Comparison of ENCODE assay signal across 9 mouse cellular contexts in the genomic region with DNA sequence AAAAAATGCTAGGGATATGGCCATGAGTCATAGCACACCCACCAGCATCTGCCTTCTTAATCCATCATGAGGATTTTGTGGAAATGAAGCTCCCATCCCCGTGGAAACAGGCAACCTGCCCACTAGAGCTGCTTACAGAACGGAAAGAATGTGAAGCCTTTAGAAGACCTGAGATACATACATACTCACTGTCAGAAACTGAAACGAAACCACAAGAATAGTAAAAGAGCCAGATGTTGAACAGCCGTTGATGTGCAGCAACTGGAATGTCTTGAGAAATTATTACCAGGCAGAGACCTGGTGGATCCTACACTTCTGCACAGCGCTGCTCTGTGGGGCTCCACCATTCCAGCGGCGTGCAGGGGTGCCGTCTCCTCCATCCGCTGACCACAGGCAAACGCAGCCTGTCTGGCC.
A peak's percentile ranks its signal among the peaks of the same experiment; 100 is the strongest.
DNase-seq lines count a peak whose midpoint lies in the region; ATAC-seq and TF ChIP-seq lines count a peak whose summit lies in the region.
"Had no signal": no experiment of that assay in that cellular context is flagged by ENCODE, and none has a peak within 500 bp of the region (broad histone marks: within the 10 kb centered on the region; RNA-seq: fewer than 3 reads in every experiment).

No protein-coding gene starts in this region.

- no peak overlapping the region for H3K4me3 ChIP-seq in lung, embryonic 14.5 days (ENCODE audit: low read depth, low read length)
- no peak overlapping the region for H3K4me3 ChIP-seq in left cerebral cortex, adult 2 months
- H3K4me3 ChIP-seq in stomach, embryonic 14.5 days (ENCODE audit: low read depth, low read length): no peak overlapping the region

- H3K27ac ChIP-seq in lung, embryonic 14.5 days (ENCODE audit: low read depth): no peak overlapping the region
- H3K27ac ChIP-seq in left cerebral cortex, adult 2 months: peak overlapping the region; percentile 36; the same call in 1 of the 2 replicates
- no peak overlapping the region for H3K27ac ChIP-seq in stomach, embryonic 14.5 days (ENCODE audit: low read length)

- H3K9ac ChIP-seq in lung, embryonic 14.5 days: no peak overlapping the region
- H3K9ac ChIP-seq in stomach, embryonic 14.5 days (replicated peaks; ENCODE audit: low read depth, low read length): no peak overlapping the region

- no peak for TF ChIP-seq CTCF in lung, embryonic 14.5 days (IDR thresholded peaks at IDR 0.05; ENCODE audit: low read depth)
- TF ChIP-seq CTCF in left cerebral cortex, adult 2 months (IDR thresholded peaks at IDR 0.05): no peak

- H3K36me3 ChIP-seq in lung, embryonic 14.5 days (ENCODE audit: insufficient read depth): no peaks in the 10 kb centered on the region
- H3K36me3 ChIP-seq in stomach, embryonic 14.5 days (ENCODE audit: control insufficient read depth, insufficient read depth, low read length): no peaks in the 10 kb centered on the region

- intact Hi-C loops in left cerebral cortex, adult 2 months (cut with DNase I): no loop called here

- H3K27me3 ChIP-seq in lung, embryonic 14.5 days (ENCODE audit: insufficient read depth, low read length): no peaks in the 10 kb centered on the region
- no peaks in the 10 kb centered on the region for H3K27me3 ChIP-seq in stomach, embryonic 14.5 days (ENCODE audit: control insufficient read depth, insufficient read depth, low read length)

- H3K4me1 ChIP-seq in lung, embryonic 14.5 days (ENCODE audit: insufficient read depth): no peaks in the 10 kb centered on the region
- H3K4me1 ChIP-seq in stomach, embryonic 14.5 days (ENCODE audit: control insufficient read depth, insufficient read depth, low read length): no peaks in the 10 kb centered on the region; the same call in 1 of the 2 replicates

- H3K9me3 ChIP-seq in lung, embryonic 14.5 days (ENCODE audit: low read depth, low read length): no peaks in the 10 kb centered on the region
- no peaks in the 10 kb centered on the region for H3K9me3 ChIP-seq in stomach, embryonic 14.5 days (ENCODE audit: control insufficient read depth, low read depth, low read length)

- no peak overlapping the region for H3K4me2 ChIP-seq in lung, embryonic 14.5 days
- H3K4me2 ChIP-seq in stomach, embryonic 14.5 days (replicated peaks; ENCODE audit: low read depth, low read length): no peak overlapping the region

- DNase-seq in lung, embryonic 14.5 days: no peak
- no peak for DNase-seq in lung, postnatal 36 days
- DNase-seq in frontal cortex, postnatal 10 days (ENCODE audit: low spot score in 2 of 2): peak; percentile 43 to 61
- DNase-seq in left cerebral cortex, adult 2 months (ENCODE audit: extremely low spot score in 1 of 2, low spot score in 2 of 2): peak; percentile 61 to 62
- no peak for DNase-seq in spleen, postnatal 14 days (ENCODE audit: low spot score in 2 of 2)
- DNase-seq in embryo, embryonic 10 days (ENCODE audit: low spot score): no peak
- no peak for DNase-seq in spleen, postnatal 36 days (ENCODE audit: low spot score in 2 of 2)
- DNase-seq: gastrocnemius, postnatal 25 days had no signal

- ATAC-seq in lung, embryonic 14.5 days (ENCODE audit: insufficient read depth): peak; percentile 47; the same call in 1 of the 2 replicates
- peak; percentile 74 for ATAC-seq in stomach, embryonic 14.5 days (ENCODE audit: insufficient number of reproducible peaks, insufficient read depth, low FRiP score, low read depth)

- 55% methylated on average over 10 of the region's 10 CpGs for WGBS in lung, embryonic 14.5 days
- WGBS in stomach, embryonic 14.5 days: 43% methylated on average over 10 of the region's 10 CpGs

Comparison
In these comparisons a context has a peak if more than half of its experiments do, and no peak if none do; other contexts are left out.
1. DNase-seq: peak in frontal cortex, postnatal 10 days (2 of 2) and left cerebral cortex, adult 2 months (2 of 2); none in lung, embryonic 14.5 days (single experiment), lung, postnatal 36 days (single experiment), spleen, postnatal 14 days (0 of 2), embryo, embryonic 10 days (single experiment) and spleen, postnatal 36 days (0 of 2).